Mouse (Mus musculus): Measurements from ENCODE around the gene Vmn2r37. TPM values are rescaled to one million over a fixed set of nuclear protein-coding genes. Genes with fewer than 3 reads are reported as not detected.
"Not testable (repeated sequence)": the region's sequence is repeated elsewhere in the genome, so short reads cannot be mapped to it uniquely, and the experiment has no call there.

Vmn2r37 gene
- not detected in 2 replicates for polyA plus RNA-seq (2014; fragmentation: Nextera tagmentation; extraction: Ambion mirVana)

DNA sequence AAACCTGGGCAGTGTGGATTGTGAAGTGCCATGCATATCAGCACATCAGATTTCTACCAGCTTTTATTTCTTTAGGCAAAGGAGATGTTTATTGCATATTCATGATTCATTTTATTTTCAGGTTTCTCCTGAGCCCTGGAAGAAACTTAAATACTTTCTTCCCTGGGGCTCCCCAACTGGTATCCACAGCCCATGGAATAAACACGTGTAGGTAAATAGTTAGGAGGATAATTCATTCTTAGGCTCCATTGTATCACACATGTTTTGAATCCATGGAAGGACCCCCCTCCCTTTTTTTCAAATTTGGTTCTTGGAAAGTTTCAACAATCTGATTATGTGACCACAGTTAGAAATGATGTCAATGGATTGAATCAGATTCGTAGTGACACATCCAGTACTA, at the start of gene Vmn2r37:
Vmn2r37 (minus strand) TSS at position 101 of the 400 bp plus-strand sequence.
- not testable (repeated sequence) for DNase-seq (ENCODE audit: low spot score); ATAC-seq; H3K36me3 ChIP-seq (ENCODE audit: control insufficient read depth, insufficient read depth, low read length); H3K9ac ChIP-seq (ENCODE audit: low read length); H3K27ac ChIP-seq (ENCODE audit: low read depth, low read length); H3K4me2 ChIP-seq (ENCODE audit: low read length); H3K9me3 ChIP-seq (replicated peaks; ENCODE audit: control insufficient read depth, low read length); H3K4me1 ChIP-seq (ENCODE audit: control insufficient read depth, insufficient read depth, low read length); H3K4me3 ChIP-seq (ENCODE audit: low read depth, low read length); H3K27me3 ChIP-seq (replicated peaks; ENCODE audit: control insufficient read depth, insufficient read depth, low read length)
- WGBS, result 46% methylated on average over 1 of the region's 2 CpGs

Other genes with a start within 250 kb of the Vmn2r37 start
- gene Vmn2r39, start 192.9 kb downstream of the Vmn2r37 start, polyA plus RNA-seq (2014; fragmentation: Nextera tagmentation; extraction: Ambion mirVana), result not detected in 2 replicates
- gene Vmn2r38, start 125.8 kb downstream of the Vmn2r37 start, polyA plus RNA-seq (2014; fragmentation: Nextera tagmentation; extraction: Ambion mirVana), result not detected in 2 replicates

Measured in forebrain, embryonic 14.5 days (tissue).